Mouse (Mus musculus) cerebellum, adult 2 months (tissue): ENCODE results near the gene Klf3.

Experiments
- CTCF ChIP-seq: fragments of 200-500 bp; IDR thresholded peaks from 2 replicates; pipeline ENCODE4 v1.5.1; 2011; ENCODE audit warnings: low read depth, mild to moderate bottlenecking, control low read depth, low read length, moderate library complexity, borderline replicate concordance; ENCODE audit not compliant: insufficient read depth
- POLR2A ChIP-seq: fragments of 200-500 bp; IDR thresholded peaks from 2 replicates; pipeline ENCODE4 v1.6.1; 2011; ENCODE audit warnings: low read length, control low read depth, borderline replicate concordance; ENCODE audit not compliant: insufficient read depth

GRCm38 (mm10) chr5:64819390-64819789 lies 16.2 kb downstream of the Klf3 start:
- no peak for TF ChIP-seq CTCF
- TF ChIP-seq POLR2A, result no peak
